Mouse (Mus musculus): ENCODE results near the gene Wdr53.
A peak's percentile ranks its signal among the peaks of the same experiment; 100 is the strongest.
"Not testable (repeated sequence)": the region's sequence is repeated elsewhere in the genome, so short reads cannot be mapped to it uniquely, and the experiment has no call there.

Wdr53 gene

GRCm38 (mm10) chr16:32246952-32247370, at the start of gene Wdr53, which contains the start of gene Fbxo45:
Gene Wdr53 (plus strand): TSS chr16:32247227.
Gene Fbxo45 (minus strand): TSS chr16:32247158.
- peak; percentile 97 for DNase-seq

GRCm38 (mm10) chr16:32200256-32201003, 46.6 kb upstream of the Wdr53 start:
- no peak for DNase-seq

GRCm38 (mm10) chr16:32201004-32201325, 46.1 kb upstream of the Wdr53 start:
- DNase-seq = no peak

- DNase-seq = peak; percentile 23
Observed at GRCm38 (mm10) chr16:32202681-32203080, 44.3 kb upstream of the Wdr53 start.

- DNase-seq = no peak
Observed at GRCm38 (mm10) chr16:32204902-32205301, 42.1 kb upstream of the Wdr53 start.

- DNase-seq = no peak
Observed at GRCm38 (mm10) chr16:32214156-32214555, 32.9 kb upstream of the Wdr53 start.

GRCm38 (mm10) chr16:32214804-32215576, 32.0 kb upstream of the Wdr53 start:
- DNase-seq = no peak

GRCm38 (mm10) chr16:32221803-32222202, 25.2 kb upstream of the Wdr53 start:
- no peak for DNase-seq

GRCm38 (mm10) chr16:32222399-32222798, 24.6 kb upstream of the Wdr53 start:
- no peak for DNase-seq

- DNase-seq = not testable (repeated sequence)
Observed at GRCm38 (mm10) chr16:32232050-32232449, 15.0 kb upstream of the Wdr53 start.

GRCm38 (mm10) chr16:32237930-32238680, 8.9 kb upstream of the Wdr53 start:
- DNase-seq = no peak

- DNase-seq = no peak
Observed at GRCm38 (mm10) chr16:32239428-32240312, 7.4 kb upstream of the Wdr53 start.

GRCm38 (mm10) chr16:32243901-32244300, 3.1 kb upstream of the Wdr53 start:
- DNase-seq = no peak

GRCm38 (mm10) chr16:32246351-32246791, 656 bp upstream of the Wdr53 start:
- peak; percentile 58 for DNase-seq

GRCm38 (mm10) chr16:32264225-32264624, 17.2 kb downstream of the Wdr53 start:
- not testable (repeated sequence) for DNase-seq

- DNase-seq = no peak
Observed at GRCm38 (mm10) chr16:32271291-32271690, 24.3 kb downstream of the Wdr53 start, which contains the start of gene Smco1. Gene Smco1 (plus strand): TSS chr16:32271468.

- DNase-seq = no peak
Observed at GRCm38 (mm10) chr16:32273338-32273737, 26.3 kb downstream of the Wdr53 start.

GRCm38 (mm10) chr16:32275041-32275440, 28.0 kb downstream of the Wdr53 start:
- DNase-seq = no peak

- DNase-seq = no peak
Observed at GRCm38 (mm10) chr16:32275830-32276229, 28.8 kb downstream of the Wdr53 start.

GRCm38 (mm10) chr16:32277308-32278256, 30.6 kb downstream of the Wdr53 start, which contains the start of gene Rnf168:
Gene Rnf168 (plus strand): TSS chr16:32277459.
- peak; percentile 92 for DNase-seq

GRCm38 (mm10) chr16:32278396-32278795, 31.4 kb downstream of the Wdr53 start:
- DNase-seq = no peak
